ENCODE assay signal across 18 mouse cellular contexts in the genomic region with DNA sequence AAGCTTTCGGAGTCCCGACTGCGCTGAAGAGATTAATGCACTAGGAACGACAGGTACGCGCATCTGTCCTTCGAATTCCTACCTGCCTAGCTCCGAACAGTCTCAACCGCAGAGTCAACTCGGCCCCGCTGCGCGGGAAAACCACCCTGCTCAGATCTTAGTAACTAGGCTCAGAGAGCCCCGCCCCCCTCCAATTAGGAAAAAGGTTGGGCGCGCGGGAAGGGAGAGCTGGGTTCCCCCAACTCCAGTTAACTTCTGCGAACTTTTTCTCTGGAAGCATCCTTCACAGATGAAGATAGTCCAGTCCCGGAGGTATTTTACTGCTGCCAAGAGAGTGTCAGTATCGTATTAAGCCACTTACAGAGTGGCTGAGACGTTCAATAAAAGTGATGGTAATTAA. TPM values are rescaled to one million over a fixed set of nuclear protein-coding genes. Genes with fewer than 3 reads are reported as not detected.
A peak's percentile ranks its signal among the peaks of the same experiment; 100 is the strongest.
DNase-seq lines count a peak whose midpoint lies in the region; ATAC-seq lines count a peak whose summit lies in the region.
"Had no signal": no experiment of that assay in that cellular context is flagged by ENCODE, and none has a peak within 500 bp of the region (broad histone marks: within the 10 kb centered on the region; RNA-seq: fewer than 3 reads in every experiment).

No protein-coding gene starts in this region.

- H3K4me3 ChIP-seq in hindbrain, embryonic 14.5 days (replicated peaks; ENCODE audit: low read length) = peak overlapping the region; percentile 12; the same call in 1 of the 2 replicates
- H3K4me3 ChIP-seq in intestine, embryonic 16.5 days (ENCODE audit: low read length) = no peak overlapping the region
- H3K4me3 ChIP-seq: limb, embryonic 13.5 days had no signal

- H3K27me3 ChIP-seq in hindbrain, embryonic 14.5 days (ENCODE audit: control insufficient read depth, insufficient read depth, low read length) = peaks cover 73% of the 10 kb centered on the region
- H3K27me3 ChIP-seq in intestine, embryonic 16.5 days (replicated peaks; ENCODE audit: control insufficient read depth, insufficient read depth, low read length) = peaks cover 86% of the 10 kb centered on the region

- peak; percentile 73 for DNase-seq in ES-CJ7 (ENCODE audit: low read depth, low spot score)
- peak; percentile 69 for DNase-seq in embryo, embryonic 10.5 days (ENCODE audit: low spot score)
- no peak for DNase-seq in hindbrain, embryonic 14.5 days (ENCODE audit: low spot score)
- peak; percentile 55 for DNase-seq in neural tube, embryonic 10.5 days (ENCODE audit: extremely low spot score, low spot score)
- no peak for DNase-seq in heart, adult 11 months
- DNase-seq: adrenal gland, adult 2 months; cerebellum, postnatal 14 days; kidney, postnatal 14 days; liver, postnatal 0 days; lung, postnatal 36 days; right cerebral cortex, postnatal 4 days had no signal

- no peak overlapping the region for H3K9ac ChIP-seq in hindbrain, embryonic 14.5 days
- no peak overlapping the region for H3K9ac ChIP-seq in intestine, embryonic 16.5 days (ENCODE audit: low read depth, low read length)
- H3K9ac ChIP-seq: limb, embryonic 13.5 days; liver, postnatal 0 days had no signal

- 0 out of 2 replicates have a peak overlapping the region, but pooled peaks have one; percentile 35 for H3K27ac ChIP-seq in hindbrain, embryonic 14.5 days
- no peak overlapping the region for H3K27ac ChIP-seq in intestine, embryonic 16.5 days (ENCODE audit: low read length)
- H3K27ac ChIP-seq: limb, embryonic 13.5 days had no signal

- no peak for ATAC-seq in hindbrain, embryonic 14.5 days (ENCODE audit: low FRiP score)
- ATAC-seq in CD4-positive, CD25-positive, alpha-beta regulatory T cell, adult 4 months = no peak
- ATAC-seq in intestine, embryonic 16.5 days = no peak
- ATAC-seq: liver, postnatal 0 days; Patski had no signal

- WGBS in hindbrain, embryonic 14.5 days = under 1% methylated on average over 21 of the region's 21 CpGs
- WGBS in intestine, embryonic 16.5 days = 6% methylated on average over 21 of the region's 21 CpGs

- no peaks in the 10 kb centered on the region for H3K36me3 ChIP-seq in hindbrain, embryonic 14.5 days (replicated peaks; ENCODE audit: control insufficient read depth, insufficient read depth)
- no peaks in the 10 kb centered on the region for H3K36me3 ChIP-seq in intestine, embryonic 16.5 days (ENCODE audit: control insufficient read depth, insufficient read depth, low read length)
- H3K36me3 ChIP-seq: limb, embryonic 13.5 days had no signal

- peak overlapping the region; percentile 61 for H3K4me2 ChIP-seq in hindbrain, embryonic 14.5 days (replicated peaks)
- H3K4me2 ChIP-seq in intestine, embryonic 16.5 days (ENCODE audit: low read depth, low read length) = no peak overlapping the region
- H3K4me2 ChIP-seq: limb, embryonic 13.5 days had no signal

- H3K9me3 ChIP-seq in hindbrain, embryonic 14.5 days (ENCODE audit: control insufficient read depth, low read length) = no peaks in the 10 kb centered on the region
- no peaks in the 10 kb centered on the region for H3K9me3 ChIP-seq in intestine, embryonic 16.5 days (ENCODE audit: control insufficient read depth, low read length)
- H3K9me3 ChIP-seq: limb, embryonic 13.5 days had no signal

- peaks cover 15% of the 10 kb centered on the region for H3K4me1 ChIP-seq in hindbrain, embryonic 14.5 days (replicated peaks; ENCODE audit: control insufficient read depth, insufficient read depth, low read length)
- H3K4me1 ChIP-seq in intestine, embryonic 16.5 days (ENCODE audit: control insufficient read depth, insufficient read depth, low read length) = peaks cover 26% of the 10 kb centered on the region

RNA-seq across cellular contexts. Expression of a gene that starts 2.8 kb away (rescaled TPM):
- polyA plus RNA-seq in hindbrain, embryonic 14.5 days (2014; fragmentation: Nextera tagmentation; extraction: Ambion mirVana) = 40.6 and 41.6 TPM in 2 replicates
- not detected for polyA plus RNA-seq in CD4-positive, CD25-positive, alpha-beta regulatory T cell, adult 4 months (2017; shearing (Covaris generic))
- polyA plus RNA-seq in intestine, embryonic 16.5 days (2015; fragmentation: Nextera tagmentation; extraction: Ambion mirVana) = 0.07 and 0.09 TPM in 2 replicates
- polyA plus RNA-seq: adrenal gland, adult 2 months; heart, postnatal 0 days; intestine, embryonic 14.5 days; stomach, embryonic 14.5 days had no signal

Comparison
In these comparisons a context has a peak if more than half of its experiments do, and no peak if none do; other contexts are left out.
1. DNase-seq: peak in ES-CJ7 (single experiment), embryo, embryonic 10.5 days (single experiment) and neural tube, embryonic 10.5 days (single experiment); none in hindbrain, embryonic 14.5 days (single experiment) and heart, adult 11 months (single experiment).
2. RNA of a gene that starts 2.8 kb away (polyA plus RNA-seq): 40.6 to 41.6 TPM in hindbrain, embryonic 14.5 days; 0.07 to 0.09 TPM in intestine, embryonic 16.5 days and not detected in CD4-positive, CD25-positive, alpha-beta regulatory T cell, adult 4 months; every median in the first group is over 10 times any median in the second.